Mouse (Mus musculus): ENCODE data around the gene Gm11437. TPM values are rescaled to one million over a fixed set of nuclear protein-coding genes. Genes with fewer than 3 reads are reported as not detected.

Gene Gm11437
- not detected in 2 replicates for polyA plus RNA-seq (2012; ENCODE audit: insufficient read depth, insufficient read length, missing spikeins)

DNA sequence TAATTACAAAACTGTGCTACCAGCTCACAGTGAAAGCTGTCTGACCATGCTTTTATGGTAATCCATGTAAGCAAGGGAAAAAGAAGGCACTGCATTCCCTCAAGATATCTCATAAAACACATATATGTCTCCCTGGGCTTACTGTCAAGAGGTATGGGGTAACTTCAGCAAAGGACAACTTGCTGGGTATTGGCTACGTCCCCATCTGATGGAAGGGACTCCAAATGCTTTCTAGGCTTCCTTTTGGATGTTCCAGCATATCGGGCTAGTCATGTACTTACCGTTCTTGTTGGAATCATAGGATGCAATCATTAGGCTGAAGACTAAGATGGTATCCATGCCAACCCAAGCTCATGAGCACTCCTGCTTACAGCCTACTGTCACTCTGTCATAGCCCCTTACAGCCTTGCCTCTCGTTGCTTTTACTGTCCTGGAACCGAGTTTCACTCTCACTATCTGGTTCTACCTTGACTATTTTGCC is at the start of gene Gm11437:
Gm11437 (minus strand) TSS at position 431 of the 481 bp plus-strand sequence.
- Histone ChIP-seq H3K27ac (ENCODE audit: insufficient read depth, low read depth, low read length) (no peak within 1 kb of the TSS), H3K4me1 (ENCODE audit: control insufficient read depth, insufficient read depth, low read length) (no peaks in the 10 kb centered on the region), H3K4me3 (ENCODE audit: insufficient read depth, low read length) (no peak within 1 kb of the TSS)
- TF ChIP-seq CTCF (IDR thresholded peaks at IDR 0.05; ENCODE audit: low read depth, low read length) (no peak), POLR2A (IDR thresholded peaks at IDR 0.05; ENCODE audit: borderline replicate concordance, low read depth, low read length) (no peak)

DNA sequence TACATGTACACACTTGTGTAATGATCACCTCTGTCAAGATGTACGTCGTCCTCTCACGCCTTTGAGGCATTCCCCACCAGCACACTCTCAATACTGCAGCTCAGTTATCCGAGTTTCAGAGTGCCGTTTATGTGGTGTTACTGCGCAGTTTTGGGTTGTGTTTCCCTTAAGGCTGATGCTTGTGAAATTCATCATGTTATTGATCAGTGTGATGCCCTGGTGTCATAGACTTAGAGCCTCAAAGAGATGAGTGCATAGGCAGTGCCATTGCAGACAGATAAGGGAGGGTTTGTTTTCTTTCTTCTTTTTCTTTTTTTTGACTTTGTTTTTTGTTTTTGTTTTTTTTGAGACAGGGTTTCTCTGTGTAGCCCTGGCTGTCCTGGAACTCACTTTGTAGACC is 43.6 kb upstream of the Gm11437 start:
- Histone ChIP-seq H3K27ac (ENCODE audit: insufficient read depth, low read depth, low read length) (no peak overlapping the region), H3K4me1 (ENCODE audit: control insufficient read depth, insufficient read depth, low read length) (no peaks in the 10 kb centered on the region), H3K4me3 (ENCODE audit: insufficient read depth, low read length) (no peak overlapping the region)
- TF ChIP-seq POLR2A (IDR thresholded peaks at IDR 0.05; ENCODE audit: borderline replicate concordance, low read depth, low read length), result no peak

GRCm38 (mm10) chr11:84205776-84206175 is 38.5 kb upstream of the Gm11437 start:
- TF ChIP-seq POLR2A (IDR thresholded peaks at IDR 0.05; ENCODE audit: borderline replicate concordance, low read depth, low read length) (no peak), CTCF (IDR thresholded peaks at IDR 0.05; ENCODE audit: low read depth, low read length) (no peak)

GRCm38 (mm10) chr11:84197607-84198402 is 30.5 kb upstream of the Gm11437 start:
- H3K27ac ChIP-seq (ENCODE audit: insufficient read depth, low read depth, low read length), result no peak overlapping the region
- H3K4me3 ChIP-seq (ENCODE audit: insufficient read depth, low read length), result no peak overlapping the region
- H3K4me1 ChIP-seq (ENCODE audit: control insufficient read depth, insufficient read depth, low read length), result peaks cover 6% of the 10 kb centered on the region
- TF ChIP-seq POLR2A (IDR thresholded peaks at IDR 0.05; ENCODE audit: borderline replicate concordance, low read depth, low read length), result no peak
- TF ChIP-seq CTCF (IDR thresholded peaks at IDR 0.05; ENCODE audit: low read depth, low read length), result no peak

More at GRCm38 (mm10) chr11:84205776-84206175, 38.5 kb upstream of the Gm11437 start:
- Histone ChIP-seq H3K27ac (ENCODE audit: insufficient read depth, low read depth, low read length) (no peak overlapping the region), H3K4me3 (ENCODE audit: insufficient read depth, low read length) (no peak overlapping the region), H3K4me1 (ENCODE audit: control insufficient read depth, insufficient read depth, low read length) (peaks cover 3% of the 10 kb centered on the region; the same call in 1 of the 2 replicates)

DNA sequence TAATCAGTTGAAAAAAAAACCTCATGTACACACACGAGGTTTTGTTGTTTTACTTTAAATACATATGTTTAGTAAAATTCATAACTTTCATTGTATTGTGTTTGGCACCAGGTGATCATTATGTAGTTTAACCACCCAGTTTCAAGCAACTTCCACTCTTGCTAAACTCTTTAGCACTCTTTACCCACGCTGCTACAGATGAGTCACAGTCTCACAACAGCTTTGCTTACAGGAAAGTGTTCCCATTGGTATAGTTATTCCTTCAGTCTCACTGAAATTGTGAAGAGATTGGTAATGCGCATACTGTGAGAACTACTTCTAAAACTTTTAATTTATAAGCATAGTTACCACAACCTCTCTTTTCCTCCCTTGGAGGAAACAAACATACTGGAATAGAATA is 27.5 kb upstream of the Gm11437 start:
- Histone ChIP-seq H3K27ac (ENCODE audit: insufficient read depth, low read depth, low read length) (no peak overlapping the region), H3K4me3 (ENCODE audit: insufficient read depth, low read length) (no peak overlapping the region), H3K4me1 (ENCODE audit: control insufficient read depth, insufficient read depth, low read length) (peaks cover 11% of the 10 kb centered on the region)
- TF ChIP-seq CTCF (IDR thresholded peaks at IDR 0.05; ENCODE audit: low read depth, low read length) (no peak), POLR2A (IDR thresholded peaks at IDR 0.05; ENCODE audit: borderline replicate concordance, low read depth, low read length) (no peak)

GRCm38 (mm10) chr11:84193249-84193648 is 26.0 kb upstream of the Gm11437 start:
- peaks cover 11% of the 10 kb centered on the region for H3K4me1 ChIP-seq (ENCODE audit: control insufficient read depth, insufficient read depth, low read length)
- H3K4me3 ChIP-seq (ENCODE audit: insufficient read depth, low read length), result no peak overlapping the region
- TF ChIP-seq CTCF (IDR thresholded peaks at IDR 0.05; ENCODE audit: low read depth, low read length) (no peak), POLR2A (IDR thresholded peaks at IDR 0.05; ENCODE audit: borderline replicate concordance, low read depth, low read length) (no peak)
- no peak overlapping the region for H3K27ac ChIP-seq (ENCODE audit: insufficient read depth, low read depth, low read length)

- TF ChIP-seq POLR2A (IDR thresholded peaks at IDR 0.05; ENCODE audit: borderline replicate concordance, low read depth, low read length), result no peak
- no peak for TF ChIP-seq CTCF (IDR thresholded peaks at IDR 0.05; ENCODE audit: low read depth, low read length)
- Histone ChIP-seq H3K27ac (ENCODE audit: insufficient read depth, low read depth, low read length) (no peak overlapping the region), H3K4me1 (ENCODE audit: control insufficient read depth, insufficient read depth, low read length) (peaks cover 5% of the 10 kb centered on the region), H3K4me3 (ENCODE audit: insufficient read depth, low read length) (no peak overlapping the region)
Measured at GRCm38 (mm10) chr11:84190581-84191233, 23.4 kb upstream of the Gm11437 start.

DNA sequence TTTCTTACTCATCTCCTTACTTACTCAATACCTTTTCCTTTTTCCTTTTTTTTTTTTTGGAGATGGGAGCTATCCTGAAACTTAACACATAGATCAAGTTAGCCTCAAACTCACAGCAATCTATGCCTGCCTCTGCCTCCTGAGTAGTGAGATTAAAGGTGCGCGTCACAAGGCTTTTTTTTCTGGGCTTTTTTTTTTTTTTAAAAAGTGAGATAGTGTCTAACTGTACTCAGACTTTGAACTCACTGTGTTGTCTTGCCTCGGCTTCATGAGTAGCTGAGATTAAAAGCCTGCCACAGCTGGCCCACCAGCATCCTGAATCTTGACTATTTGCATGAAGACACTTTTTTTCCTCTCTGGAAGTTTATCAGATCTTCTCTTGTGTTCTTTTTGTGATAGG is 21.3 kb upstream of the Gm11437 start:
- Histone ChIP-seq H3K27ac (ENCODE audit: insufficient read depth, low read depth, low read length) (no peak overlapping the region), H3K4me1 (ENCODE audit: control insufficient read depth, insufficient read depth, low read length) (peaks cover 8% of the 10 kb centered on the region), H3K4me3 (ENCODE audit: insufficient read depth, low read length) (no peak overlapping the region)
- TF ChIP-seq POLR2A (IDR thresholded peaks at IDR 0.05; ENCODE audit: borderline replicate concordance, low read depth, low read length) (no peak), CTCF (IDR thresholded peaks at IDR 0.05; ENCODE audit: low read depth, low read length) (no peak)

DNA sequence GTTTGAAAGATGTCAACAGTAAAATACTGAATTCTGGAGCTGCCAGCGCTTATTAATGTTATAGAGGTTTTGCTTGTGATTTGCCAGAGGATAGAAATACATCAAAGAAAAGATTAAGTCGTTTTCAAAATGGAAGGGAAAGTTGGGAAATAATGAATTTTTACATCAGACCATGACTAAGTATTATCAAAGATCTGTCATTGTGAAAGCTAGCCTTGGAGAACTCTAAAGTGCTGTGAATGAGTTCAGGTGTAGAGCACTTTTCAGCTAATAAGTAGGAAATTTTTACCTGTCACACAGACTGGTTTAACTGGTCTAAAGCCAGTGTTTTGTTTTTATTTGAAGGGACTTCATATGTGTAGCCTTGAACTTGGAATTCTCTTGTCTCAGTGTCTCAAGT is 14.0 kb upstream of the Gm11437 start:
- peaks cover 19% of the 10 kb centered on the region for H3K4me1 ChIP-seq (ENCODE audit: control insufficient read depth, insufficient read depth, low read length)
- no peak overlapping the region for H3K27ac ChIP-seq (ENCODE audit: insufficient read depth, low read depth, low read length)
- H3K4me3 ChIP-seq (ENCODE audit: insufficient read depth, low read length), result no peak overlapping the region
- TF ChIP-seq CTCF (IDR thresholded peaks at IDR 0.05; ENCODE audit: low read depth, low read length) (no peak), POLR2A (IDR thresholded peaks at IDR 0.05; ENCODE audit: borderline replicate concordance, low read depth, low read length) (no peak)
